Mouse (Mus musculus) kidney, adult 2 months (tissue): ENCODE results near the gene Gm28635.

ENCODE experiments used
- CTCF ChIP-seq: fragments of 200-500 bp; conservative IDR thresholded peaks from 2 replicates; pipeline ENCODE4 v1.5.1; 2011; ENCODE audit warnings: low read depth, mild to moderate bottlenecking, control low read depth, low read length, moderate library complexity, mixed read lengths; ENCODE audit not compliant: insufficient read depth, insufficient read length
- POLR2A ChIP-seq: fragments of 200-500 bp; IDR thresholded peaks from one replicate; pipeline ENCODE4 v1.6.1; 2011; ENCODE audit warnings: low read depth, low read length, control low read depth

GRCm38 (mm10) chr2:84649674-84650073, 28.2 kb downstream of the Gm28635 start:
- TF ChIP-seq POLR2A (no peak), CTCF (no peak)
